Mouse (Mus musculus) liver, postnatal 0 days (tissue): ENCODE data around the gene Lcn9.

Experiments used
- CTCF ChIP-seq: sonication (generic); IDR thresholded peaks from 2 replicates; pipeline ENCODE4 v1.5.1; 2016; ENCODE audit warnings: antibody characterized with exemption, low read depth
- EP300 ChIP-seq: IDR thresholded peaks from 2 replicates; pipeline ENCODE4 v1.6.1; 2016; ENCODE audit warnings: antibody characterized with exemption, low read depth, mild to moderate bottlenecking

GRCm38 (mm10) chr2:25844097-25844496 is 21.1 kb downstream of the Lcn9 start:
- TF ChIP-seq CTCF = no peak
- TF ChIP-seq EP300 = no peak
